Mouse (Mus musculus) neural tube, embryonic 15.5 days (tissue): Measurements from ENCODE around the gene Klhl23. TPM values are rescaled to one million over a fixed set of nuclear protein-coding genes. Genes with fewer than 3 reads are reported as not detected.
"Not testable (repeated sequence)": the region's sequence is repeated elsewhere in the genome, so short reads cannot be mapped to it uniquely, and the experiment has no call there.

Source experiments
- ATAC-seq: fragments of 200-750 bp; cut with Nextera tagmentation; 2 replicates; pipeline ENCODE4 v1.8.0; 2017; ENCODE audit warnings: mild to moderate bottlenecking, moderate TSS enrichment, moderate library complexity; ENCODE audit not compliant: low FRiP score
- H3K27ac ChIP-seq: fragments of 300-500 bp; sonication (generic); replicated peaks from 2 replicates; pipeline ENCODE4 v1.5.1; 2015; ENCODE audit warnings: mild to moderate bottlenecking, inconsistent platforms
- H3K27me3 ChIP-seq: fragments of 300-500 bp; sonication (generic); replicated peaks from 2 replicates; pipeline ENCODE4 v1.6.1; 2015; ENCODE audit warnings: inconsistent platforms
- H3K36me3 ChIP-seq: fragments of 300-500 bp; sonication (generic); 2 replicates; pipeline ENCODE4 v1.6.1; 2015; ENCODE audit warnings: inconsistent platforms
- H3K4me1 ChIP-seq: fragments of 300-500 bp; sonication (generic); 2 replicates; pipeline ENCODE4 v1.6.1; 2015; ENCODE audit warnings: inconsistent platforms
- H3K4me2 ChIP-seq: fragments of 300-500 bp; sonication (generic); 2 replicates; pipeline ENCODE4 v1.6.1; 2015; ENCODE audit warnings: inconsistent platforms, mild to moderate bottlenecking, moderate library complexity
- H3K4me3 ChIP-seq: fragments of 300-500 bp; sonication (generic); replicated peaks from 2 replicates; pipeline ENCODE4 v1.5.1; 2015; ENCODE audit warnings: mild to moderate bottlenecking, inconsistent platforms
- H3K9ac ChIP-seq: fragments of 300-500 bp; sonication (generic); replicated peaks from 2 replicates; pipeline ENCODE4 v1.6.1; 2015; ENCODE audit warnings: mild to moderate bottlenecking, inconsistent platforms
- H3K9me3 ChIP-seq: fragments of 300-500 bp; sonication (generic); replicated peaks from 2 replicates; pipeline ENCODE4 v1.6.1; 2016; ENCODE audit warnings: inconsistent platforms
- WGBS: fragments of 180-500 bp; shearing (Covaris S2); methylation state at CpG from one replicate; pipeline ENCODE4 v1.1.7; 2015; ENCODE audit warnings: mixed read lengths; 5-methylcytosine and 5-hydroxymethylcytosine counted together
- polyA plus RNA-seq: library from polyadenylated mRNA; unstranded; fragments of >200 nt; fragmentation: Nextera tagmentation; extraction: Ambion mirVana; gene quantifications from 2 replicates; pipeline ENCODE4 v1.2.1, GENCODE M21; 2015

Gene Klhl23
- polyA plus RNA-seq, 1 experiment from 2014 or later, result 96.9 TPM

DNA sequence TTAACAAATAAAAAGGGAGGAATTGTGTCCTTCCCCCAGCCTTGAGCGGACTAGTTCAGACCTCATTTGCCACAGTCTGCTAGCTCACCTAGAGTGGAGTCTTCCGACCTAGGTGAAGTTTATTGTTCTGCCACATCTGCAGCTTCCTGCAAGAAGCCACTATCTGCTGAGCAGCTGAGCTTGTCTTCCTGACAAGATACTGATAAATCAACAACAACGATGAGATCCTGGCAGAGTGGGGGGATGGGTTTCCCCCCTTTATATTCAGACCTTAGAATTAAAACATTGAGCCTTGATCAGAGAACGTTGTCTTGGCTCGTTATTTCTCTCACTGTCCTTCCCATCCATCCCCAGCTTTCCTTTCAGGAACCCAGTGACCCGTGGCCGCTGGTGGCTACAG lies 10.4 kb upstream of the Klhl23 start:
- H3K4me2 ChIP-seq, H3K9me3 ChIP-seq, H3K27ac ChIP-seq, H3K4me1 ChIP-seq, H3K9ac ChIP-seq, ATAC-seq, H3K27me3 ChIP-seq, H3K4me3 ChIP-seq, H3K36me3 ChIP-seq: not testable (repeated sequence)
- WGBS, result 77% methylated on average over 7 of the region's 7 CpGs

DNA sequence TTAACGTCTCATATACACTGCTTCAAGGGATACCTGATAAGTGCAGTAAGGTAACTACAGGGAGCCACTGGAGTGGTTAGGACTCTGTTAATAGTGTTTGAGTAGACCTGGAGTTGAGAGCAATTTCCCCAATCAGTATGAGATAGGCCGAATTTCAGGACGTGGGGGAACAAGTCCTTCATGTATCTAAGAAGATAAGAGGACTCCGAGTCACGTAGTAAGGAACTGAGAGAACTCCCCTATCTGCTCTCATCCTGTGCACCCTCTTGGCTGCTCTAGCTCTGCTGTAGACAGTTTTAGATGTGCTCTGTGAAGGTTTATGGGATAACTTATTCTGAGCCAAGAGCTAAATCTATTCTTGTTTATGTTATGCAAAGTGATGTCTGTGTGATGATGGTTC lies 5.2 kb upstream of the Klhl23 start:
- no peaks in the 10 kb centered on the region for H3K36me3 ChIP-seq
- no peak overlapping the region for H3K27ac ChIP-seq
- H3K9ac ChIP-seq, result no peak overlapping the region
- H3K27me3 ChIP-seq, result no peaks in the 10 kb centered on the region
- no peak for ATAC-seq
- no peaks in the 10 kb centered on the region for H3K9me3 ChIP-seq
- no peak overlapping the region for H3K4me2 ChIP-seq
- 77% methylated on average over 5 of the region's 5 CpGs for WGBS
- peaks cover 2% of the 10 kb centered on the region for H3K4me1 ChIP-seq
- no peak overlapping the region for H3K4me3 ChIP-seq

DNA sequence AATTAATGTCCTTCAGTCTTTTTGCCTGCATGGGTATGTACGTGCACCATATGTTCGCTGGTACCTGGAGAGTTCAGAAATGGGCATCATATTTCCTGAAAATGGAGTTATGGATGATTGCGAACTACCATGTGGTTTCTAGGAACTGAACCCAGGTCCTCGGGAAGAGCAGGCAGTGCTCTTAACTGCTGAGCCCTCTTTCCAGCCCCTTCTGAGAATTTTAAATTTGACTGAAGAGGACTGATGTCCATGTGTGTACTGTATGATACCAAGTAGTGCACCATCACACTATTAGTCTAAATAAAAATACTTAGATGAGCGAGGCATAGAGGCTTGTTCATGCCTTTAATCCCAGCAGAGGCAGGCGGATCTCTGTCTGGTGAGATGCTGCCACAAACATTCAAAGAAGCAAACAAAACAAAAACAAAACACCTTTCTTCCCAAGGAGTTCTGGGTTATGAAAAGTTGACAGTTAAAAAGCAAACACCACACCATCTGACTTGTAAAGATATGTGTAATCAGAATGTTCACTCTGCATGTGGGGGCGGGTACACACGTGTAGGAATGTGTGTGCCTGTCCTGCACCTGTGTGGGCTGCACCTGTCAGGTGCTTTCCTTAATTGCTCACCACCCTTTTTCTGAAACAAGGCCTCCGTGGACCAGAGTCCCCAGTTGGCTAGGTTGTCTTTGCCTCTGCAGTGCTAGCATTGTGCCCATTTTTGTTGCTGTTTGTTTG lies 3.2 kb upstream of the Klhl23 start:
- no peak overlapping the region for H3K4me2 ChIP-seq

DNA sequence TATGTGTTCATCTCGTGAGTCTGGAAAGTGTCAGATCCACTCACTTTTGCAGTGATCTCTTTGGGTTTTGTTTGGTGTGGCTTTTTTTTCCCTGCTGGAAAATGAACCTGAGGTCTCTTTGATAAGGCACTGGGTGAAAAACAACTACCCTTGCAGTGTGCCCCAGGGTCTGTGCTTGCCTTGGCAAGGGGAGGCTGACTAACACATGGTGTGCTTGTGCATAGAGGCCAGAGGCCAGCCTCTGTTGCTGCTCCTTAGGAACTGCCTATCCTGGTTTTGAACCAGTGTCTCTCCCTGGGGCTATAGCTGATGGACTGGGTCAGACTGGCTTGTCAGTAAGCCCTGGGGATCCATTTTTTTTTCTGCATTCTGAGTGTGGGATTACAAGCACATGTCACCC lies 1.5 kb upstream of the Klhl23 start:
- Histone ChIP-seq H3K4me2 (no peak overlapping the region), H3K36me3 (peaks cover 3% of the 10 kb centered on the region; the same call in 1 of the 2 replicates), H3K4me3 (no peak overlapping the region), H3K9me3 (no peaks in the 10 kb centered on the region), H3K9ac (no peak overlapping the region), H3K4me1 (peaks cover 26% of the 10 kb centered on the region), H3K27me3 (no peaks in the 10 kb centered on the region), H3K27ac (no peak overlapping the region)
- WGBS, result 68% methylated on average over 1 of the region's 1 CpGs
- no peak for ATAC-seq

More for the DNA sequence above, 3.2 kb upstream of the Klhl23 start:
- no peak overlapping the region for H3K27ac ChIP-seq
- H3K9me3 ChIP-seq, result no peaks in the 10 kb centered on the region
- H3K4me3 ChIP-seq, result no peak overlapping the region
- H3K36me3 ChIP-seq, result no peaks in the 10 kb centered on the region
- H3K27me3 ChIP-seq, result no peaks in the 10 kb centered on the region
- WGBS, result 86% methylated on average over 9 of the region's 9 CpGs
- H3K9ac ChIP-seq, result no peak overlapping the region
- ATAC-seq, result no peak
- H3K4me1 ChIP-seq, result peaks cover 10% of the 10 kb centered on the region

DNA sequence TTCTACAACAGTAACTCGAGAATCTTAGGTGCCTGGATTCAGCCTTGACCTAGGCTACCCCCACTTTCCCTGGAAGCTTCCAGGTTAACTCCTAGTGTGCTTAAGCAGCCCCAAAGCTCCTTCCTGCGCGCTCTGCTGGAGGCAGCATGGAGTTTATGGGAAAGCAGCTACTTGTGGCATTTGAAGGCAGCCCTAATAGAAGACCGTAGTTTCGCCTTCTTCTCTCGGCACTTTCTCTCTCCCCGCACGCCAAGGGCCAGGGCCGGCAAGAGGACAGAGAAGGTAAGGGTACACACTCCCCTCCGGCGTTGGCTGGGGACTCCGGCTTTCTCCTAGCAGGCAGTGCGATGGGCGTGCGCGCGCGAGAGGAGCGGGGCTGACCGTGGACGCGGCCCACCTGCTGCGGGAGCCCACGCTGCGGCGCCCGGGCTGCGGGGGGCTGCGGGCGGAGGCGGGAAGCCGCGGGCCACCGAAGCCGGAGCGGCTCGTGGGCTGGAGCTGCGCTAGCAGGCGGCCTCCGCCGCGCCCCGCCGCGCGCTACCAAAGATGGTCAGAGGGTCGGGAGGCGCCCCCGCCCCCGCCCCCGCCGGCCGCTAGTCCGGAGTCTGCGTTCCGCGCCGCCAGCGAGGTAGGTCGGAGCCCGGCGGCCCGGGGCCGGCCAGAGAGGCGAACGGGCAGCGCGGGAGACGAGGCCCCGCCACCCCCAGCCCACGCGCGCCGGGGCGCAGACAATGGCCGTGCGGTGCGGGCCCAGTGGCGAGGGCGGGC lies 801 bp downstream of the Klhl23 start:
- peak overlapping the region; percentile 96 for H3K27ac ChIP-seq
- H3K4me1 ChIP-seq, result peaks cover 41% of the 10 kb centered on the region
- peak; percentile 73 for ATAC-seq
- H3K27me3 ChIP-seq, result no peaks in the 10 kb centered on the region
- WGBS, result under 1% methylated on average over 75 of the region's 80 CpGs
- H3K9me3 ChIP-seq, result no peaks in the 10 kb centered on the region
- H3K9ac ChIP-seq, result peak overlapping the region; percentile 88
- H3K4me2 ChIP-seq, result peak overlapping the region; percentile 78
- H3K36me3 ChIP-seq, result peaks cover 9% of the 10 kb centered on the region; the same call in 1 of the 2 replicates
- peak overlapping the region; percentile 82 for H3K4me3 ChIP-seq

DNA sequence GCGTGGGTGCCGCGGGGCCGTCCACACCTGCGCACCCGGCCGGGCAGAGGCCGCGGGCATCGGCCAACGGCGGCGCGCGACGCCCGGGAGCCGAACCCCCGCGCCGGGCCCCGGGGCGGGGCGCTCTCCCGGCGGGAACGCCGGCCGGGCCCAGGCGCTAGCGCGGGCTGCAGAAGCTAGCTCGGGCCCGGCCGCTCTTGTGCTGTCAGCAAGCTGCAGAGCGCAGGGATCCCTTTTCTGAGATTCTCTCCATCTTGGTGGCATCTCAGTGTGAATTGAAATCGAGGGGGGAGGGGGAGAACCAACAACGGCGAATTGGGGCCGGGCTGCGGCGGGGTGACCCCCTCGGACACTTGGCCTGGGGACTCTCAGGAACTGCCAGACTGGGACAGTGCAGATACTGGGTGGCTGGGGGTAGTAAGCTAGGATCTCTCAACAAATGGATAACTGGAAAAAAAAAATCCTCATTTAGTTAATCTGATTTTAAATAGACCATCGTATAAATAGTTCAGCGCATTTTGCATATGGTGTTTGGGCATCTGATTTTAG lies 1.5 kb downstream of the Klhl23 start:
- H3K9me3 ChIP-seq, result no peaks in the 10 kb centered on the region
- no peaks in the 10 kb centered on the region for H3K27me3 ChIP-seq
- peak overlapping the region; percentile 78 for H3K4me2 ChIP-seq
- peak; percentile 86 for ATAC-seq
- peaks cover 43% of the 10 kb centered on the region for H3K4me1 ChIP-seq
- peak overlapping the region; percentile 82 for H3K4me3 ChIP-seq
- peaks cover 9% of the 10 kb centered on the region; the same call in 1 of the 2 replicates for H3K36me3 ChIP-seq
- WGBS, result 2% methylated on average over 44 of the region's 45 CpGs
- H3K27ac ChIP-seq, result peak overlapping the region; percentile 96
- peak overlapping the region; percentile 88 for H3K9ac ChIP-seq

DNA sequence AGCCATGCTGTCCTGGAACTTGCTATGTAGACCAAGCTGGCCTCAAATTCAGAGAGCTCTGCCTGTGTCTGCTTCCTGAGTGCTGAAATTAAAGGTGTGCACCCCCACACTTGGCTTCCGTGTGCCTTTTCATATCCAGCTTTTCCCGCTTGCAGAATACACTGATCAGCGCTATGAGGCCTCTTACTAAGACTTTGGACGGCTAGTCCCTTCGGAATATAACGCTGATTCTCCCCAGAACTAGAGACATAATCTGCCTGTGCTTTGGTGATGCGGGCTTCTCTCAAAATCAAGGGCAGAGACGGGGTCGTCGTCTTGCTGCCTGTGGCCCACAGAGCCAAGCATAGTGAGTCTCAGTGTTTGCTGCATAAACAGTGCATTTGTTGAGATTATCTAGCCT lies 4.2 kb downstream of the Klhl23 start:
- H3K27ac ChIP-seq, result peak overlapping the region; percentile 49
- H3K36me3 ChIP-seq, result peaks cover 23% of the 10 kb centered on the region
- WGBS, result 79% methylated on average over 10 of the region's 10 CpGs
- no peak overlapping the region for H3K4me3 ChIP-seq
- no peaks in the 10 kb centered on the region for H3K9me3 ChIP-seq
- no peak for ATAC-seq
- no peak overlapping the region for H3K9ac ChIP-seq
- no peaks in the 10 kb centered on the region for H3K27me3 ChIP-seq
- H3K4me1 ChIP-seq, result peaks cover 45% of the 10 kb centered on the region
- no peak overlapping the region for H3K4me2 ChIP-seq

DNA sequence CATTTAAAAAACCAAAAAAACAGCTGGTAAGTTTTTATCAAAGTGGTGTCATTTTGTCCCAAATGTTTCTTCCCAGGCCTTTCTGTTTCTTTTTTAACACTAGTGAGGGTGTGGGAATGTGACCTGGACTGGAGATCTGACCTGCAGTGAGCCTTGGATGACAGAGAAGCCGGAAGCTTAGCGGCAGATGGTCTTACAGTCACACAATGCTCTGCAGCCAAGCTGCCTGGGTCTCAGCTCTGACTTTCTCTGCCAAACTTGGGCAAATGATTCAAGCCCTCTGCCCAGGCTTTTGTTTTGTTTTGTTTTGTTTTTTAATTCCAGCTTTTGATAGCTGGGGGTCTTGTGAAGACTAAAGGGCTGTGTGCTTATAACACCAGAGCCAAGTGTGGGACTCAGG lies 4.6 kb downstream of the Klhl23 start:
- no peaks in the 10 kb centered on the region for H3K27me3 ChIP-seq
- no peak overlapping the region for H3K4me3 ChIP-seq
- WGBS, result 53% methylated on average over 2 of the region's 2 CpGs
- peak overlapping the region; percentile 49 for H3K27ac ChIP-seq
- ATAC-seq, result no peak
- peaks cover 28% of the 10 kb centered on the region for H3K36me3 ChIP-seq
- no peak overlapping the region for H3K9ac ChIP-seq
- H3K4me2 ChIP-seq, result peak overlapping the region; percentile 9; the same call in 1 of the 2 replicates
- no peaks in the 10 kb centered on the region for H3K9me3 ChIP-seq
- H3K4me1 ChIP-seq, result peaks cover 45% of the 10 kb centered on the region

DNA sequence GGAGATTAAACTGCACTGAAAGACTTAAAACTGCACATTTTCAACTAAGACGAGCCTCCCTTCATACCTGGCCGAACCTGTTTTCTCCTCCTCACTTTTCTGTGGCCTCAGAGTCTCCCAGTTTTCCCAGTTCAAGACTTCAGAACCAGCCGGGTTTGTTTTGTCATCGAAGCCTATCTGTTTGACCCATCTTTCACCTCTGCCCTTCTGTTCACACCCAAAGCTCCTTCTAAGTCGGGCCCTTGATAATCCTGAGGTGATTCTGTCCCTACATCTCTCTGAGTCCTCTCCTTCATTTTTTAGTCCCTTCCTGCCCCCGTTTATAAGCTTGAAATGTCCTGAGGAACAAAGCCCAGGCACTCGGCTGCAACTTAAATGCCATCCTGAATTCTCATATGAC lies 6.3 kb downstream of the Klhl23 start:
- 53% methylated on average over 7 of the region's 7 CpGs for WGBS
- Histone ChIP-seq H3K9me3 (no peaks in the 10 kb centered on the region), H3K9ac (no peak overlapping the region), H3K36me3 (peaks cover 38% of the 10 kb centered on the region), H3K4me2 (no peak overlapping the region), H3K4me1 (peaks cover 35% of the 10 kb centered on the region), H3K27me3 (no peaks in the 10 kb centered on the region), H3K4me3 (no peak overlapping the region), H3K27ac (no peak overlapping the region)
- ATAC-seq, result no peak

DNA sequence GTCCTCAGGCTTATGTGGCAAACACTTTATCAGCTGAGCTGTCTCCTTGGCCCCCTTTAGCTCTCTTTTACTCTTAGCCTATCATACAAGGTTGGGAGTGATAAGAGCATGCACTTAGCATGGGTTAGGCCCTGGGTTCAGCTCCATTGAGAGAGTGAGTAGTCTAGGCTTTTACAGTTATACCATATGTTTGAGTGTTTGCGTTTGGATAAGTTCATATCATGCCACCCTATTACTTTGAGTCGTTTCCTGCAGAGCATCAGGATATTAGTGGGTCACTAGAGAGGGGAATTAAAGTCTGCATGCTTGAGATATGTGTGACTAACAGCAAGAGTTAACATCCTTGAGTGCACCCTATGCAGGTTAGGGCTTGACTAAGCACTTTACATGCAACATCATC lies 7.9 kb downstream of the Klhl23 start:
- H3K36me3 ChIP-seq, result peaks cover 51% of the 10 kb centered on the region
- no peak overlapping the region for H3K4me2 ChIP-seq
- 96% methylated on average over 2 of the region's 2 CpGs for WGBS
- H3K4me1 ChIP-seq, result peaks cover 24% of the 10 kb centered on the region
- H3K9me3 ChIP-seq, result no peaks in the 10 kb centered on the region
- no peak overlapping the region for H3K9ac ChIP-seq
- no peak overlapping the region for H3K4me3 ChIP-seq
- H3K27me3 ChIP-seq, result no peaks in the 10 kb centered on the region
- ATAC-seq, result no peak
- H3K27ac ChIP-seq, result no peak overlapping the region

DNA sequence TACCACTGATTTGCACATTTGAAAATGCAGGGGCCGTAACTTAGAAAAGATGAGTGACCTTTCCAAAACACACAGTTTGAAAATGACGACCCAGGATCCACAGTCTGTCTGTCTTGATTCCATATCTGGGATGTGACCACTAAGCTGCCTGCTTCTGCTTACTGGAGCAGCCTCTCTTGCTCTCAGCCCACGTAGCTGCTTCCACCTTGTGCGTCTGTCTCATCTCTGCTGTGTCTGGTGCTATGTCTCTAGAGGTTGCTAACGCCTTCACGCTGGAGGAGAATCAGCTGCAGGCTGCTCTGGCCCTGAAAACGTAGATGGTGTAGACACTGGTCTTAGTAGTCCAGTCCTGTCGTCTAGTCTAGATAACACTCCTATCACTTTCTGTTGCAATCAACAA lies 8.4 kb downstream of the Klhl23 start:
- no peaks in the 10 kb centered on the region for H3K9me3 ChIP-seq
- H3K36me3 ChIP-seq, result peaks cover 54% of the 10 kb centered on the region
- WGBS, result 93% methylated on average over 8 of the region's 8 CpGs
- H3K4me2 ChIP-seq, result no peak overlapping the region
- no peaks in the 10 kb centered on the region for H3K27me3 ChIP-seq
- no peak overlapping the region for H3K27ac ChIP-seq
- no peak overlapping the region for H3K9ac ChIP-seq
- no peak overlapping the region for H3K4me3 ChIP-seq
- ATAC-seq, result no peak
- peaks cover 20% of the 10 kb centered on the region for H3K4me1 ChIP-seq
